In genomic region chr6:54331765-54332164, GRCm38 (mm10) we compare ENCODE assay signal across 12 mouse cellular contexts. TPM values are rescaled to one million over a fixed set of nuclear protein-coding genes. Genes with fewer than 3 reads are reported as not detected.
A peak's percentile ranks its signal among the peaks of the same experiment; 100 is the strongest.
DNase-seq lines count a peak whose midpoint lies in the region; ATAC-seq and TF ChIP-seq lines count a peak whose summit lies in the region.
"Had no signal": no experiment of that assay in that cellular context is flagged by ENCODE, and none has a peak within 500 bp of the region (broad histone marks: within the 10 kb centered on the region; RNA-seq: fewer than 3 reads in every experiment).

No protein-coding gene starts in this region.

- TF ChIP-seq CTCF in small intestine, adult 2 months (IDR thresholded peaks at IDR 0.05; ENCODE audit: extremely low read depth, insufficient read length, insufficient replicate concordance, low read depth, low read length): no peak

- no peak overlapping the region for H3K9ac ChIP-seq in midbrain, embryonic 12.5 days (replicated peaks)
- no peak overlapping the region for H3K9ac ChIP-seq in embryonic facial prominence, embryonic 11.5 days (replicated peaks; ENCODE audit: low read length)
- H3K9ac ChIP-seq in hindbrain, embryonic 13.5 days: no peak overlapping the region
- H3K9ac ChIP-seq: liver, embryonic 14.5 days had no signal

- H3K36me3 ChIP-seq in midbrain, embryonic 12.5 days: no peaks in the 10 kb centered on the region
- H3K36me3 ChIP-seq in midbrain, embryonic 10.5 days: no peaks in the 10 kb centered on the region
- no peaks in the 10 kb centered on the region for H3K36me3 ChIP-seq in embryonic facial prominence, embryonic 11.5 days (replicated peaks; ENCODE audit: control insufficient read depth, insufficient read depth, low read depth, low read length)
- H3K36me3 ChIP-seq in hindbrain, embryonic 13.5 days: no peaks in the 10 kb centered on the region
- peaks cover 31% of the 10 kb centered on the region for H3K36me3 ChIP-seq in small intestine, adult 2 months (ENCODE audit: control insufficient read depth, insufficient read depth, low read length)

- no peak for TF ChIP-seq POLR2A in small intestine, adult 2 months (IDR thresholded peaks at IDR 0.05; ENCODE audit: low read depth, low read length)

- no peak for DNase-seq in midbrain, embryonic 10.5 days (ENCODE audit: low spot score)
- peak; percentile 70 for DNase-seq in embryonic facial prominence, embryonic 11.5 days (ENCODE audit: low spot score)
- no peak for DNase-seq in layer of hippocampus, adult 9-10 months (ENCODE audit: low spot score)
- DNase-seq: heart, postnatal 4 days; left cerebral cortex, postnatal 4 days; lung, postnatal 36 days had no signal

- H3K27me3 ChIP-seq in midbrain, embryonic 12.5 days: peaks cover 60% of the 10 kb centered on the region
- H3K27me3 ChIP-seq in midbrain, embryonic 10.5 days (ENCODE audit: low read depth, poor library complexity, severe bottlenecking): peaks cover 78% of the 10 kb centered on the region
- peaks cover 16% of the 10 kb centered on the region for H3K27me3 ChIP-seq in embryonic facial prominence, embryonic 11.5 days (ENCODE audit: control insufficient read depth, insufficient read depth, low read length)
- peaks cover 36% of the 10 kb centered on the region for H3K27me3 ChIP-seq in hindbrain, embryonic 13.5 days
- H3K27me3 ChIP-seq in small intestine, adult 2 months (ENCODE audit: control insufficient read depth, insufficient read depth, low read length): no peaks in the 10 kb centered on the region

- ATAC-seq in midbrain, embryonic 12.5 days (ENCODE audit: low FRiP score, low read depth): peak; percentile 79
- ATAC-seq in embryonic facial prominence, embryonic 11.5 days (replicated peaks; ENCODE audit: insufficient number of reproducible peaks, low FRiP score, low TSS enrichment, low read depth): no peak; the same call in 1 of the 2 replicates
- peak; percentile 81 for ATAC-seq in hindbrain, embryonic 13.5 days (ENCODE audit: low FRiP score)
- no peak for ATAC-seq in erythroid progenitor cell, adult 5-6 weeks (replicated peaks; ENCODE audit: low FRiP score, poor library complexity, severe bottlenecking)

- H3K9me3 ChIP-seq in midbrain, embryonic 12.5 days: no peaks in the 10 kb centered on the region
- no peaks in the 10 kb centered on the region for H3K9me3 ChIP-seq in midbrain, embryonic 10.5 days (replicated peaks)
- H3K9me3 ChIP-seq in embryonic facial prominence, embryonic 11.5 days (replicated peaks; ENCODE audit: control insufficient read depth, low read length): no peaks in the 10 kb centered on the region
- H3K9me3 ChIP-seq in hindbrain, embryonic 13.5 days: no peaks in the 10 kb centered on the region

- no peak overlapping the region for H3K4me3 ChIP-seq in midbrain, embryonic 12.5 days
- no peak overlapping the region for H3K4me3 ChIP-seq in midbrain, embryonic 10.5 days
- H3K4me3 ChIP-seq in embryonic facial prominence, embryonic 11.5 days (ENCODE audit: low read depth, low read length): no peak overlapping the region
- H3K4me3 ChIP-seq in hindbrain, embryonic 13.5 days: no peak overlapping the region
- H3K4me3 ChIP-seq in small intestine, adult 2 months (ENCODE audit: low read depth, low read length): no peak overlapping the region

- no peak overlapping the region for H3K4me2 ChIP-seq in midbrain, embryonic 12.5 days (replicated peaks)
- H3K4me2 ChIP-seq in embryonic facial prominence, embryonic 11.5 days (ENCODE audit: low read depth, low read length): no peak overlapping the region
- no peak overlapping the region for H3K4me2 ChIP-seq in hindbrain, embryonic 13.5 days
- H3K4me2 ChIP-seq: heart, embryonic 11.5 days had no signal

- no peak overlapping the region for H3K27ac ChIP-seq in midbrain, embryonic 12.5 days (replicated peaks)
- no peak overlapping the region for H3K27ac ChIP-seq in midbrain, embryonic 10.5 days (replicated peaks)
- no peak overlapping the region for H3K27ac ChIP-seq in embryonic facial prominence, embryonic 11.5 days (replicated peaks; ENCODE audit: low read depth, low read length)
- no peak overlapping the region for H3K27ac ChIP-seq in hindbrain, embryonic 13.5 days
- peak overlapping the region; percentile 85 for H3K27ac ChIP-seq in small intestine, adult 2 months (ENCODE audit: insufficient read depth, low read depth, low read length)
- H3K27ac ChIP-seq: liver, embryonic 14.5 days had no signal

- 32% methylated on average over 10 of the region's 10 CpGs for WGBS in midbrain, embryonic 12.5 days
- WGBS in midbrain, embryonic 10.5 days: 75% methylated on average over 10 of the region's 10 CpGs
- WGBS in embryonic facial prominence, embryonic 11.5 days: 28% methylated on average over 10 of the region's 10 CpGs
- 20% methylated on average over 10 of the region's 10 CpGs for WGBS in hindbrain, embryonic 13.5 days
- 33% methylated on average over 10 of the region's 10 CpGs for WGBS in small intestine, adult 2 months

- peaks cover 40% of the 10 kb centered on the region for H3K4me1 ChIP-seq in midbrain, embryonic 12.5 days
- H3K4me1 ChIP-seq in midbrain, embryonic 10.5 days: peaks cover 37% of the 10 kb centered on the region
- H3K4me1 ChIP-seq in embryonic facial prominence, embryonic 11.5 days (ENCODE audit: control insufficient read depth, insufficient read depth, low read length): peaks cover 7% of the 10 kb centered on the region
- peaks cover 37% of the 10 kb centered on the region for H3K4me1 ChIP-seq in hindbrain, embryonic 13.5 days (replicated peaks)
- peaks cover 17% of the 10 kb centered on the region for H3K4me1 ChIP-seq in small intestine, adult 2 months (ENCODE audit: control insufficient read depth, insufficient read depth, insufficient read length, low read length)

RNA-seq across cellular contexts. Expression of gene Prr15, which starts 6.1 kb away (rescaled TPM):
- polyA plus RNA-seq in midbrain, embryonic 12.5 days (2016; fragmentation: Nextera tagmentation; extraction: Ambion mirVana): 0.64 and 1.8 TPM in 2 replicates
- 0.96 and 1.1 TPM in 2 replicates for polyA plus RNA-seq in midbrain, embryonic 10.5 days (2016; fragmentation: Nextera tagmentation; extraction: Ambion mirVana)
- 2.4 and 2.6 TPM in 2 replicates for polyA plus RNA-seq in embryonic facial prominence, embryonic 11.5 days (2014; fragmentation: Nextera tagmentation; extraction: Ambion mirVana)
- polyA plus RNA-seq in hindbrain, embryonic 13.5 days (2015; fragmentation: Nextera tagmentation; extraction: Ambion mirVana): 0.92 and 1.1 TPM in 2 replicates
- polyA plus RNA-seq in small intestine, adult 2 months (2012; rRNA removed): 21.2 and 166 TPM in 2 replicates
- total RNA-seq in erythroid progenitor cell, adult 5-6 weeks (2015; ENCODE audit: low replicate concordance): not detected in 2 replicates
- not detected in 2 replicates for total RNA-seq in erythroid progenitor cell, adult 5-6 weeks (2017; ENCODE audit: low replicate concordance)

Comparison
In these comparisons a context has a peak if more than half of its experiments do, and no peak if none do; other contexts are left out.
1. ATAC-seq: peak in midbrain, embryonic 12.5 days (single experiment) and hindbrain, embryonic 13.5 days (single experiment); none in embryonic facial prominence, embryonic 11.5 days (single experiment) and erythroid progenitor cell, adult 5-6 weeks (single experiment).